Mouse (Mus musculus) embryonic facial prominence, embryonic 10.5 days (tissue): ENCODE measurements around the gene Asxl1. TPM values are rescaled to one million over a fixed set of nuclear protein-coding genes. Genes with fewer than 3 reads are reported as not detected.

ENCODE experiments used
- DNase-seq: peaks from one replicate; pipeline ENCODE4 v3.0.0-alpha.2; 2017; ENCODE audit warnings: low spot score
- H3K27ac ChIP-seq: fragments of 300-500 bp; sonication (generic); replicated peaks from 2 replicates; pipeline ENCODE4 v1.5.1; 2016; ENCODE audit warnings: mild to moderate bottlenecking
- H3K27me3 ChIP-seq: fragments of 300-500 bp; sonication (generic); replicated peaks from 2 replicates; pipeline ENCODE4 v1.6.1; 2016; ENCODE audit warnings: low read depth, mild to moderate bottlenecking; ENCODE audit not compliant: poor library complexity, severe bottlenecking
- H3K36me3 ChIP-seq: fragments of 300-500 bp; sonication (generic); replicated peaks from 2 replicates; pipeline ENCODE4 v1.6.1; 2016; ENCODE audit warnings: mild to moderate bottlenecking, moderate library complexity
- H3K4me1 ChIP-seq: fragments of 300-500 bp; sonication (generic); 2 replicates; pipeline ENCODE4 v1.6.1; 2016
- H3K4me3 ChIP-seq: fragments of 300-500 bp; sonication (generic); 2 replicates; pipeline ENCODE4 v1.5.1; 2016; ENCODE audit warnings: mild to moderate bottlenecking, moderate library complexity
- H3K9me3 ChIP-seq: fragments of 300-500 bp; sonication (generic); 2 replicates; pipeline ENCODE4 v1.6.1; 2016; ENCODE audit warnings: mild to moderate bottlenecking
- WGBS: fragments of 180-500 bp; shearing (Covaris S2); methylation state at CpG from one replicate; pipeline ENCODE4 v1.1.7; 2016; 5-methylcytosine and 5-hydroxymethylcytosine counted together
- polyA plus RNA-seq: library from polyadenylated mRNA; unstranded; fragments of >200 nt; fragmentation: Nextera tagmentation; extraction: Ambion mirVana; gene quantifications from 2 replicates; pipeline ENCODE4 v1.2.1, GENCODE M21; 2016

Asxl1 gene
- polyA plus RNA-seq, 1 experiment from 2014 or later: 14.4 TPM

DNA sequence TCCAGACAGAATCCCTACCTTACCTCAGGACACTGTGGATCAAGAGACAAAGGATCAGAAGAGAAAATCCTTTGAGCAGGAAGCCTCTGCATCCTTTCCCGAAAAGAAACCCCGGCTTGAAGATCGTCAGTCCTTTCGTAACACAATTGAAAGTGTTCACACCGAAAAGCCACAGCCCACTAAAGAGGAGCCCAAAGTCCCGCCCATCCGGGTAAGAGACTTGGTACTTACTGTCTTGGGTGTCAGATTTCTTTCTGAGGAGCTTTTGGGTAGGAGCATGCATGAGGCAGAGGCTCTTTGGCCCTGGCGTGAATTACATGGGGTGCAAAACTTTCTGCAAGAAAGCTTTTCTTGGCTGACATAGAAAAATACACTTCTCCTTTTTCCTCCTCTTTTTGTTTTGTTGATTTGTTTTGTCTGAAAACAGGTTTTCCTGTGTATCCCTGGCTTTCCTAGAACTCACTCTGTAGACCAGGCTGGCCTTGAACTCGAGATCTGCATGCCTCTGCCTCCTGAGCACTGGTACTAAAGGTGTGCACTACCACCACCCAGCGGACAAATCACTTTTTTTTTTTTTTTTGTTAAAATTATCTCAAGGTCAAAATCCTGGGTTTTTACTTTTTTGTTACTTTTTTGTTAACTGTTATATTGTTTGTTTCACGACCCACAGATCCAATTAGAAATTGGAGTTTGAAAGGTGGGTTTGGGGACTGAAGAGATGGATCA, 52.3 kb downstream of the Asxl1 start:
- Histone ChIP-seq H3K27me3 (no peaks in the 10 kb centered on the region), H3K27ac (no peak overlapping the region), H3K4me3 (no peak overlapping the region), H3K9me3 (peaks cover 9% of the 10 kb centered on the region; the same call in 1 of the 2 replicates), H3K36me3 (peaks cover 98% of the 10 kb centered on the region), H3K4me1 (no peaks in the 10 kb centered on the region)
- 91% methylated on average over 11 of the region's 11 CpGs for WGBS
- no peak for DNase-seq

- H3K36me3 ChIP-seq: peaks cover 91% of the 10 kb centered on the region
- H3K4me1 ChIP-seq: no peaks in the 10 kb centered on the region
- no peak overlapping the region for H3K27ac ChIP-seq
- H3K27me3 ChIP-seq: no peaks in the 10 kb centered on the region
- no peak overlapping the region for H3K4me3 ChIP-seq
- DNase-seq: no peak
- WGBS: 94% methylated on average over 15 of the region's 15 CpGs
- H3K9me3 ChIP-seq: peaks cover 5% of the 10 kb centered on the region; the same call in 1 of the 2 replicates
Observed at GRCm38 (mm10) chr2:153399166-153399565, 53.5 kb downstream of the Asxl1 start.

- WGBS: 91% methylated on average over 3 of the region's 3 CpGs
- DNase-seq: no peak
- H3K27me3 ChIP-seq: no peaks in the 10 kb centered on the region
- H3K36me3 ChIP-seq: peaks cover 87% of the 10 kb centered on the region
- H3K9me3 ChIP-seq: no peaks in the 10 kb centered on the region
- no peak overlapping the region for H3K4me3 ChIP-seq
- no peak overlapping the region for H3K27ac ChIP-seq
- H3K4me1 ChIP-seq: no peaks in the 10 kb centered on the region
Observed at GRCm38 (mm10) chr2:153404062-153404461, 58.4 kb downstream of the Asxl1 start.

GRCm38 (mm10) chr2:153404882-153405281, 59.3 kb downstream of the Asxl1 start:
- peaks cover 87% of the 10 kb centered on the region for H3K36me3 ChIP-seq
- WGBS: 89% methylated on average over 3 of the region's 3 CpGs
- no peak overlapping the region for H3K4me3 ChIP-seq
- no peak for DNase-seq
- no peaks in the 10 kb centered on the region for H3K9me3 ChIP-seq
- no peaks in the 10 kb centered on the region for H3K27me3 ChIP-seq
- H3K4me1 ChIP-seq: 0 out of 2 replicates have a peak, but pooled peaks cover under 1% of the 10 kb centered on the region
- no peak overlapping the region for H3K27ac ChIP-seq

- H3K4me1 ChIP-seq: 0 out of 2 replicates have a peak, but pooled peaks cover 4% of the 10 kb centered on the region
- H3K9me3 ChIP-seq: no peaks in the 10 kb centered on the region
- no peak overlapping the region for H3K4me3 ChIP-seq
- no peak for DNase-seq
- no peaks in the 10 kb centered on the region for H3K27me3 ChIP-seq
- peaks cover 87% of the 10 kb centered on the region for H3K36me3 ChIP-seq
- 83% methylated on average over 6 of the region's 6 CpGs for WGBS
- no peak overlapping the region for H3K27ac ChIP-seq
Observed at GRCm38 (mm10) chr2:153406882-153407281, 61.3 kb downstream of the Asxl1 start.

GRCm38 (mm10) chr2:153408971-153409370, 63.3 kb downstream of the Asxl1 start:
- no peaks in the 10 kb centered on the region for H3K9me3 ChIP-seq
- WGBS: 72% methylated on average over 3 of the region's 3 CpGs
- H3K4me3 ChIP-seq: no peak overlapping the region
- peaks cover 96% of the 10 kb centered on the region for H3K36me3 ChIP-seq
- 0 out of 2 replicates have a peak, but pooled peaks cover 7% of the 10 kb centered on the region for H3K4me1 ChIP-seq
- H3K27me3 ChIP-seq: no peaks in the 10 kb centered on the region
- no peak for DNase-seq
- no peak overlapping the region for H3K27ac ChIP-seq

DNA sequence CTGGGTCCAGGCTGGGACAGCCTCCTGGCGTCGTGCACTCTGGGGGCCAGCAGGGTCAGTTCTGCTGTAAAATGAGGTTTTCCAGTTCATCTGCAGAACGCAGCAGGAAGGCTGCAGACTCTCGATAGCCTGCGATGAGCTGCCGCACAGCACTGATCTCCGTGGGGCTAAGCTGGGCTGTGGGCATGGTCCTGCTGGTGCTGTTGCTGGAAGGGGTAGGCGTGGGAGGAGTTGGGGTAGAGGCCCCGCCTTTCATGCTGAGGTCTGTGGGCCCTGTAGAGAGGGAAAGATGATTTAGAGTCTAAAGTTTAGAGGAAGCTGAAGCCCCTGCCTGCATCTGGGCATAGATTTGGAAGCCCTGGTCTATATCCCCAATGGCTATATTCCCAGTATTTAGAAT, 65.9 kb downstream of the Asxl1 start:
- H3K4me1 ChIP-seq: 0 out of 2 replicates have a peak, but pooled peaks cover 7% of the 10 kb centered on the region
- no peak overlapping the region for H3K4me3 ChIP-seq
- H3K27ac ChIP-seq: no peak overlapping the region; the same call in 1 of the 2 replicates
- H3K36me3 ChIP-seq: peaks cover 99% of the 10 kb centered on the region
- H3K9me3 ChIP-seq: no peaks in the 10 kb centered on the region
- WGBS: 81% methylated on average over 9 of the region's 9 CpGs
- H3K27me3 ChIP-seq: no peaks in the 10 kb centered on the region
- no peak for DNase-seq

- 74% methylated on average over 6 of the region's 6 CpGs for WGBS
- no peak for DNase-seq
- 0 out of 2 replicates have a peak, but pooled peaks cover 7% of the 10 kb centered on the region for H3K4me1 ChIP-seq
- no peaks in the 10 kb centered on the region for H3K27me3 ChIP-seq
- peaks cover 99% of the 10 kb centered on the region for H3K36me3 ChIP-seq
- no peak overlapping the region for H3K27ac ChIP-seq
- H3K4me3 ChIP-seq: no peak overlapping the region
- no peaks in the 10 kb centered on the region for H3K9me3 ChIP-seq
Observed at GRCm38 (mm10) chr2:153412563-153412962, 66.9 kb downstream of the Asxl1 start.

DNA sequence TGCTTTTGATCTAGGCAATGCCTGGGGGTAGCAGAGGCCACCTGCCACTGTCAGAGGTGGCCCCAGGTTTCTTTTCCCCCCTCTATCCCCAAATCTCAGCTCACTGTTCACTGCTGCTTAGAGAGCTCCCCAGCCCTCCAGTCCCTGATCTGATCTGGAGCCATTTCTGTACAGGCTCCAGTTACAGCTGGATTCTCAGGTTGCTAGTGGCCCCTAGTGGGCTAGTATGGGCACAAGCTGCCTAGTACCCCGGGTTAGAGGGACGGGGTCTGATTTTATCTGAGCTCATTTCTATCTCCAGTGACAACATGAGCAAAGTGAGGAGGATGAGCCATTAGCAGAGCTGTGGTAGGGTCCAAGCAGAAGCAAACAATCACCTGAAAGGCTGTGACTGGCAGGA, 69.0 kb downstream of the Asxl1 start:
- Histone ChIP-seq H3K4me1 (peaks cover 12% of the 10 kb centered on the region), H3K4me3 (no peak overlapping the region), H3K9me3 (no peaks in the 10 kb centered on the region), H3K36me3 (peaks cover 100% of the 10 kb centered on the region), H3K27ac (no peak overlapping the region), H3K27me3 (no peaks in the 10 kb centered on the region)
- DNase-seq: peak; percentile 45
- 38% methylated on average over 2 of the region's 2 CpGs for WGBS

DNA sequence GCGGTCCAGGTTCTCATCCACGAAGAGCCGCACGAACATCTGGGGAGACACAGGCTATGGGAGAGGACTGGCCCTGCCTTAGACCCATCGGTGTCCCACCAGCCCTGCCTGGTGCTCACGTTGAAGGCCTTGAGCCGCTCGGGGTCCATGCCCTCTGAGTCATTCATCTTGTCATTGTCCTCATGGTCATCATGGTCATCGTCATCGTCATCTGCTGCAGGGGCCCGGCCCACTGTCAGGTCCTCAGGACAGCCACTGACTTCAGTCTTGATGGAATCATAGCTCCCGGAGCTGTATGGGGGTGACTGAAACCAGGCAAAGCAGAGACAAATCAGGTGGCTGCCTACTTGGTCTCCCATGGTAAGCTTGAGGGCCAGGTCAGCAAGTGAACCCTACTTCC, 72.2 kb downstream of the Asxl1 start:
- Histone ChIP-seq H3K36me3 (peaks cover 95% of the 10 kb centered on the region), H3K4me1 (peaks cover 20% of the 10 kb centered on the region), H3K4me3 (no peak overlapping the region), H3K27me3 (no peaks in the 10 kb centered on the region), H3K27ac (no peak overlapping the region), H3K9me3 (no peaks in the 10 kb centered on the region)
- 92% methylated on average over 12 of the region's 12 CpGs for WGBS
- DNase-seq: no peak

- peaks cover 25% of the 10 kb centered on the region for H3K4me1 ChIP-seq
- DNase-seq: no peak
- H3K27me3 ChIP-seq: no peaks in the 10 kb centered on the region
- no peak overlapping the region for H3K4me3 ChIP-seq
- H3K9me3 ChIP-seq: no peaks in the 10 kb centered on the region
- 77% methylated on average over 1 of the region's 1 CpGs for WGBS
- peaks cover 94% of the 10 kb centered on the region for H3K36me3 ChIP-seq
- no peak overlapping the region for H3K27ac ChIP-seq
Observed at GRCm38 (mm10) chr2:153418381-153418780, 72.8 kb downstream of the Asxl1 start.

GRCm38 (mm10) chr2:153421233-153421632, 75.6 kb downstream of the Asxl1 start:
- H3K4me3 ChIP-seq: no peak overlapping the region
- peaks cover 93% of the 10 kb centered on the region for H3K36me3 ChIP-seq
- H3K27ac ChIP-seq: no peak overlapping the region
- no peaks in the 10 kb centered on the region for H3K9me3 ChIP-seq
- no peak for DNase-seq
- H3K27me3 ChIP-seq: no peaks in the 10 kb centered on the region
- peaks cover 50% of the 10 kb centered on the region for H3K4me1 ChIP-seq

GRCm38 (mm10) chr2:153422051-153422450, 76.4 kb downstream of the Asxl1 start:
- Histone ChIP-seq H3K4me1 (peaks cover 58% of the 10 kb centered on the region), H3K36me3 (peaks cover 87% of the 10 kb centered on the region), H3K9me3 (no peaks in the 10 kb centered on the region), H3K4me3 (peak overlapping the region; percentile 5; the same call in 1 of the 2 replicates), H3K27me3 (no peaks in the 10 kb centered on the region), H3K27ac (no peak overlapping the region)
- DNase-seq: peak; percentile 50
- 22% methylated on average over 5 of the region's 5 CpGs for WGBS
